Comparison of ENCODE assay signal across 30 mouse cellular contexts in the genomic region with DNA sequence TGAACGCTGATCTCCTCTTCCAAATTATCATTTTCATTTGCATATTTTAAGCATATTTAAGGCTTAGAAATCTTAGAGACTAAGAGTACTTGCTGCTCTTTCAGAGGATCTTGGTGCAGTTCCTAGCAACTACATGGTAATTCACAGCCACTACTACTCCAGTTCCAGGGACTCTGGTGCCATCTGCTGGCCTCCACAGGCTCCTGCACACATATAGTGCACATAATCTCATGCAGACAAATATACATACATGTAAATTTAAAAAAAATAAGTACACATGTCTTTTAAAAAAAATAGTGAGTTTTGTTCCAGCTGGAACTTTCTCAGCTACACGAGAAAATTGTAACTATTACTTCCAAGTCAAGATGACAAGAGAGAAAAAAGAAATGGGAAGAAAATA. TPM values are rescaled to one million over a fixed set of nuclear protein-coding genes. Genes with fewer than 3 reads are reported as not detected.
DNase-seq lines count a peak whose midpoint lies in the region; ATAC-seq and TF ChIP-seq lines count a peak whose summit lies in the region.
"Had no signal": no experiment of that assay in that cellular context is flagged by ENCODE, and none has a peak within 500 bp of the region (broad histone marks: within the 10 kb centered on the region; RNA-seq: fewer than 3 reads in every experiment).

No protein-coding gene starts in this region.

- H3K79me2 ChIP-seq in heart, adult 2 months (replicated peaks; ENCODE audit: control insufficient read depth, insufficient read depth, low read length): no peaks in the 10 kb centered on the region

- no peak overlapping the region for H3K27ac ChIP-seq in heart, adult 2 months
- no peak overlapping the region for H3K27ac ChIP-seq in forebrain, embryonic 14.5 days (ENCODE audit: low read depth, low read length)
- no peak overlapping the region for H3K27ac ChIP-seq in kidney, adult 2 months (ENCODE audit: insufficient read depth, low read depth, low read length)
- H3K27ac ChIP-seq: forebrain, embryonic 13.5 days; heart, embryonic 13.5 days; hindbrain, embryonic 12.5 days; limb, embryonic 12.5 days; liver, embryonic 13.5 days; midbrain, embryonic 12.5 days; neural tube, embryonic 13.5 days had no signal

- peak; percentile 47 for TF ChIP-seq CTCF in heart, adult 2 months (IDR thresholded peaks at IDR 0.05)
- TF ChIP-seq CTCF in lung, adult 2 months (IDR thresholded peaks at IDR 0.05; ENCODE audit: insufficient read depth, low read length): 0 out of 2 replicates have a peak, but pooled peaks have one; percentile 9
- no peak for TF ChIP-seq CTCF in kidney, adult 2 months (conservative IDR thresholded peaks at IDR 0.05; ENCODE audit: insufficient read depth, insufficient read length, low read depth, low read length)

- no peaks in the 10 kb centered on the region; the same call in 1 of the 2 replicates for H3K36me3 ChIP-seq in heart, adult 2 months (ENCODE audit: control insufficient read depth, insufficient read depth, low read length)
- H3K36me3 ChIP-seq in forebrain, embryonic 14.5 days (ENCODE audit: control insufficient read depth, insufficient read depth, low read length): no peaks in the 10 kb centered on the region
- no peaks in the 10 kb centered on the region for H3K36me3 ChIP-seq in kidney, adult 2 months (ENCODE audit: control insufficient read depth, insufficient read depth, low read length)
- H3K36me3 ChIP-seq: hindbrain, embryonic 12.5 days; liver, embryonic 13.5 days; midbrain, embryonic 12.5 days; neural tube, embryonic 13.5 days had no signal

- H3K4me1 ChIP-seq in heart, adult 2 months (ENCODE audit: control insufficient read depth, insufficient read depth, low read length): no peaks in the 10 kb centered on the region
- H3K4me1 ChIP-seq in lung, adult 2 months (ENCODE audit: control insufficient read depth, insufficient read depth, low read length): no peaks in the 10 kb centered on the region
- peaks cover 2% of the 10 kb centered on the region; the same call in 1 of the 2 replicates for H3K4me1 ChIP-seq in forebrain, embryonic 14.5 days (ENCODE audit: control insufficient read depth, insufficient read depth, low read length)
- no peaks in the 10 kb centered on the region for H3K4me1 ChIP-seq in kidney, adult 2 months (ENCODE audit: control insufficient read depth, insufficient read depth, low read length)
- H3K4me1 ChIP-seq: forebrain, embryonic 13.5 days; hindbrain, embryonic 12.5 days; limb, embryonic 12.5 days; liver, embryonic 13.5 days; midbrain, embryonic 12.5 days; neural tube, embryonic 13.5 days had no signal

- no peak for TF ChIP-seq POLR2A in heart, adult 2 months (IDR thresholded peaks at IDR 0.05; ENCODE audit: insufficient read depth, low read depth, low read length)
- no peak for TF ChIP-seq POLR2A in lung, adult 2 months (IDR thresholded peaks at IDR 0.05; ENCODE audit: borderline replicate concordance, extremely low read depth, low read depth, low read length)
- TF ChIP-seq POLR2A in kidney, adult 2 months (IDR thresholded peaks at IDR 0.05; ENCODE audit: low read depth, low read length): no peak

- no peak for ATAC-seq in forebrain, embryonic 14.5 days
- ATAC-seq: CD4-positive, CD25-positive, alpha-beta regulatory T cell, adult 4 months; forebrain, embryonic 13.5 days had no signal

- no peak for TF ChIP-seq EP300 in heart, adult 2 months (IDR thresholded peaks at IDR 0.05; ENCODE audit: insufficient read depth, low read depth, low read length)

- no peaks in the 10 kb centered on the region for H3K9me3 ChIP-seq in forebrain, embryonic 14.5 days (replicated peaks; ENCODE audit: control insufficient read depth, low read length)
- H3K9me3 ChIP-seq: forebrain, embryonic 13.5 days; hindbrain, embryonic 12.5 days; midbrain, embryonic 12.5 days; neural tube, embryonic 13.5 days had no signal

- H3K27me3 ChIP-seq in heart, adult 2 months (ENCODE audit: control insufficient read depth, insufficient read depth, low read length): no peaks in the 10 kb centered on the region
- no peaks in the 10 kb centered on the region for H3K27me3 ChIP-seq in forebrain, embryonic 14.5 days (replicated peaks; ENCODE audit: control insufficient read depth, insufficient read depth, low read length)
- no peaks in the 10 kb centered on the region for H3K27me3 ChIP-seq in kidney, adult 2 months (replicated peaks; ENCODE audit: control insufficient read depth, insufficient read depth, low read length)
- H3K27me3 ChIP-seq: forebrain, embryonic 13.5 days; heart, embryonic 13.5 days; hindbrain, embryonic 12.5 days; limb, embryonic 12.5 days; liver, embryonic 13.5 days; midbrain, embryonic 12.5 days; neural tube, embryonic 13.5 days had no signal

- no peak overlapping the region for H3K4me2 ChIP-seq in forebrain, embryonic 14.5 days (ENCODE audit: low read length)
- H3K4me2 ChIP-seq: forebrain, embryonic 13.5 days; heart, embryonic 13.5 days; hindbrain, embryonic 12.5 days; limb, embryonic 12.5 days; liver, embryonic 13.5 days; midbrain, embryonic 12.5 days; neural tube, embryonic 13.5 days had no signal

- 84% methylated on average over 2 of the region's 2 CpGs for WGBS in heart, adult 2 months
- WGBS in lung, adult 2 months: 84% methylated on average over 2 of the region's 2 CpGs
- 94% methylated on average over 2 of the region's 2 CpGs for WGBS in forebrain, embryonic 14.5 days
- 88% methylated on average over 2 of the region's 2 CpGs for WGBS in kidney, adult 2 months

- H3K9ac ChIP-seq in heart, adult 2 months (ENCODE audit: low read depth, low read length): no peak overlapping the region
- no peak overlapping the region for H3K9ac ChIP-seq in forebrain, embryonic 14.5 days (ENCODE audit: low read length)
- H3K9ac ChIP-seq: forebrain, embryonic 13.5 days; heart, embryonic 13.5 days; hindbrain, embryonic 12.5 days; limb, embryonic 12.5 days; liver, embryonic 13.5 days; midbrain, embryonic 12.5 days; neural tube, embryonic 13.5 days had no signal

- intact Hi-C loops in heart, adult 2 months (cut with DNase I): no loop called here

- H3K4me3 ChIP-seq in heart, adult 2 months: no peak overlapping the region
- no peak overlapping the region for H3K4me3 ChIP-seq in lung, adult 2 months (replicated peaks; ENCODE audit: extremely low read depth, low read depth, low read length)
- H3K4me3 ChIP-seq in forebrain, embryonic 14.5 days (ENCODE audit: low read depth, low read length): no peak overlapping the region
- H3K4me3 ChIP-seq in kidney, adult 2 months (ENCODE audit: insufficient read depth, low read depth, low read length): no peak overlapping the region
- H3K4me3 ChIP-seq: forebrain, embryonic 13.5 days; heart, embryonic 13.5 days; hindbrain, embryonic 12.5 days; limb, embryonic 12.5 days; liver, embryonic 13.5 days; midbrain, embryonic 12.5 days; neural tube, embryonic 13.5 days had no signal

- DNase-seq in heart, adult 2 months: no peak
- no peak for DNase-seq in heart, adult 18-20 months
- no peak for DNase-seq in lung, adult 2 months
- DNase-seq in lung, postnatal 14 days: no peak
- peak; percentile 29 for DNase-seq in ES-CJ7 (ENCODE audit: low read depth, low spot score)
- DNase-seq in ZHBTc4 (ENCODE audit: low read depth, low spot score): peak; percentile 46
- no peak for DNase-seq in forebrain, embryonic 14.5 days (ENCODE audit: low spot score)
- DNase-seq in kidney, adult 2 months: no peak
- DNase-seq: adrenal gland, adult 2 months; cerebellum, adult 18-20 months; cerebellum, postnatal 36 days; heart, postnatal 14 days; kidney, adult 8-10 months; kidney, postnatal 10 days; liver, embryonic 13.5 days; lung, postnatal 10 days; retina, postnatal 1 day; right cerebral cortex, postnatal 25 days; spleen, adult 18-20 months; thymus, postnatal 14 days had no signal

RNA-seq across cellular contexts. Expression of gene Slco1c1, which starts 53.9 kb away (rescaled TPM):
- under 1 TPM; 0.23 TPM for total RNA-seq in heart, adult 2 months (2021)
- polyA plus RNA-seq in heart, adult 2 months (2012; rRNA removed): 0.14 and 0.35 TPM in 2 replicates
- under 1 TPM; 0.41 to 0.50 TPM for total RNA-seq in heart, adult 18-20 months (2021)
- 0.13 TPM in 1 of 2 replicates, not detected in the other for polyA plus RNA-seq in lung, adult 2 months (2012; rRNA removed)
- 13.5 and 19.3 TPM in 2 replicates for polyA plus RNA-seq in forebrain, embryonic 14.5 days (2014; fragmentation: Nextera tagmentation; extraction: Ambion mirVana)
- polyA plus RNA-seq in kidney, adult 2 months (2012; rRNA removed): 0.08 TPM in 1 of 2 replicates, not detected in the other
- total RNA-seq: gastrocnemius, adult 8-10 months; granulocyte monocyte progenitor cell, adult 5-6 weeks; megakaryocyte progenitor cell, adult 5-6 weeks had no signal
- polyA plus RNA-seq: CD4-positive, CD25-positive, alpha-beta regulatory T cell, adult 4 months; liver, embryonic 13.5 days had no signal

Comparison
In these comparisons a context has a peak if more than half of its experiments do, and no peak if none do; other contexts are left out.
1. DNase-seq: peak in ES-CJ7 (single experiment) and ZHBTc4 (single experiment); none in heart, adult 2 months (0 of 2), heart, adult 18-20 months (0 of 2), lung, adult 2 months (single experiment), lung, postnatal 14 days (single experiment), forebrain, embryonic 14.5 days (single experiment) and kidney, adult 2 months (single experiment).
2. RNA of gene Slco1c1, which starts 53.9 kb away (polyA plus RNA-seq): 13.5 to 19.3 TPM in forebrain, embryonic 14.5 days; 0.14 to 0.35 TPM in heart, adult 2 months, 0.13 TPM in lung, adult 2 months and 0.08 TPM in kidney, adult 2 months; every median in the first group is over 10 times any median in the second.